Mouse (Mus musculus) bone marrow, adult 2 months (tissue): ENCODE measurements around the gene Pcsk5. TPM values are rescaled to one million over a fixed set of nuclear protein-coding genes. Genes with fewer than 3 reads are reported as not detected.

Experiments used
- H3K27ac ChIP-seq: fragments of 200-500 bp; 2 replicates; pipeline ENCODE4 v1.5.1; 2012; ENCODE audit warnings: low read depth, mild to moderate bottlenecking, control low read depth, inconsistent platforms, low read length; ENCODE audit not compliant: control insufficient read depth, poor library complexity, insufficient read depth
- H3K4me1 ChIP-seq: fragments of 200-500 bp; 2 replicates; pipeline ENCODE4 v1.6.1; 2011; ENCODE audit warnings: low read length; ENCODE audit not compliant: control insufficient read depth, insufficient read depth
- H3K4me3 ChIP-seq: fragments of 200-500 bp; replicated peaks from 2 replicates; pipeline ENCODE3; 2011; ENCODE audit warnings: mild to moderate bottlenecking, low read depth, low read length, control low read depth; ENCODE audit not compliant: control insufficient read depth
- CTCF ChIP-seq: fragments of 200-500 bp; IDR thresholded peaks from 2 replicates; pipeline ENCODE4 v1.5.1; 2011; ENCODE audit warnings: low read length, control low read depth; ENCODE audit not compliant: control insufficient read depth, insufficient read depth
- POLR2A ChIP-seq: fragments of 200-500 bp; IDR thresholded peaks from 2 replicates; pipeline ENCODE4 v1.6.1; 2011; ENCODE audit warnings: low read depth, mild to moderate bottlenecking, control low read depth, low read length, borderline replicate concordance; ENCODE audit not compliant: control insufficient read depth
- WGBS: fragments of 180-500 bp; shearing (Covaris S2); methylation state at CpG from one replicate; pipeline ENCODE4 v1.1.7; 2018; 5-methylcytosine and 5-hydroxymethylcytosine counted together
- polyA plus RNA-seq: library from polyadenylated mRNA; stranded (reverse); fragments of >200 nt; gene quantifications from 2 replicates; pipeline ENCODE4 v1.2.4, GENCODE M21; 2011; ENCODE audit warnings: low replicate concordance; ENCODE audit not compliant: missing spikeins, insufficient read depth, insufficient read length

Pcsk5 gene
- polyA plus RNA-seq, 1 experiment = 0.90 TPM

GRCm38 (mm10) chr19:17748331-17748730 is 89.1 kb downstream of the Pcsk5 start:
- 83% methylated on average over 3 of the region's 3 CpGs for WGBS
- H3K4me3 ChIP-seq = no peak overlapping the region
- no peaks in the 10 kb centered on the region for H3K4me1 ChIP-seq
- no peak for TF ChIP-seq POLR2A
- no peak overlapping the region for H3K27ac ChIP-seq

- Histone ChIP-seq H3K4me1 (no peaks in the 10 kb centered on the region), H3K4me3 (no peak overlapping the region), H3K27ac (no peak overlapping the region)
- 75% methylated on average over 2 of the region's 2 CpGs for WGBS
- TF ChIP-seq POLR2A (no peak), CTCF (no peak)
Measured at GRCm38 (mm10) chr19:17745380-17745779, 92.1 kb downstream of the Pcsk5 start.

GRCm38 (mm10) chr19:17744474-17745069 is 92.9 kb downstream of the Pcsk5 start:
- WGBS = 74% methylated on average over 8 of the region's 8 CpGs
- H3K4me1 ChIP-seq = no peaks in the 10 kb centered on the region
- TF ChIP-seq CTCF (no peak), POLR2A (no peak)
- no peak overlapping the region for H3K4me3 ChIP-seq
- no peak overlapping the region for H3K27ac ChIP-seq

GRCm38 (mm10) chr19:17741465-17741864 is 96.0 kb downstream of the Pcsk5 start:
- Histone ChIP-seq H3K27ac (no peak overlapping the region), H3K4me3 (no peak overlapping the region), H3K4me1 (no peaks in the 10 kb centered on the region)
- no peak for TF ChIP-seq CTCF
- no peak for TF ChIP-seq POLR2A
- 20% methylated on average over 1 of the region's 1 CpGs for WGBS

- TF ChIP-seq CTCF (no peak), POLR2A (no peak)
- Histone ChIP-seq H3K4me1 (no peaks in the 10 kb centered on the region; the same call in 1 of the 2 replicates), H3K4me3 (no peak overlapping the region), H3K27ac (no peak overlapping the region)
Measured at GRCm38 (mm10) chr19:17732676-17733277, 104.7 kb downstream of the Pcsk5 start.

DNA sequence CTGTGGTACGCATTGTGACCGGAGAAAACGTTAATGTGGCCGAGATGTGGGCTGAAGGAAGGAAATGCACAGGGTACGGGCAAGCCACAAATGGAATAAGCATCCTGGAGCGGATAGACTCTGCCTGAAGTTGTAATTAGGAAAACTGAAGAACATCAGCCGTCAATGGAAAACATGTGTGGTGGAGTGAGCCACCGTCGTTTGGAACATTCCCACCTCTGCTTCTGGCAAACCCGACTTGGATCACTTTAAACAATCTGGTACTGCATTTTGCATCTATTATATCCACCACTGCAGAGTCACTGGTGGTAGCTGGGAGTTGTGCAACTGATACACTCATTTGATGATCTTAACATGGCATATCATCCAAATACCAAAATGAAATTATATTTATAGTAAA is 120.4 kb downstream of the Pcsk5 start:
- no peak overlapping the region for H3K27ac ChIP-seq
- 53% methylated on average over 10 of the region's 10 CpGs for WGBS

GRCm38 (mm10) chr19:17715281-17715955 is 122.0 kb downstream of the Pcsk5 start:
- 83% methylated on average over 9 of the region's 9 CpGs for WGBS
- Histone ChIP-seq H3K4me3 (no peak overlapping the region), H3K27ac (no peak overlapping the region), H3K4me1 (no peaks in the 10 kb centered on the region)
- TF ChIP-seq CTCF = no peak
- no peak for TF ChIP-seq POLR2A

More for the DNA sequence above, 120.4 kb downstream of the Pcsk5 start:
- no peak overlapping the region for H3K4me3 ChIP-seq
- H3K4me1 ChIP-seq = no peaks in the 10 kb centered on the region
- TF ChIP-seq CTCF (no peak), POLR2A (no peak)

GRCm38 (mm10) chr19:17691626-17692025 is 145.8 kb downstream of the Pcsk5 start:
- H3K4me1 ChIP-seq = no peaks in the 10 kb centered on the region
- TF ChIP-seq CTCF (no peak), POLR2A (no peak)
- H3K4me3 ChIP-seq = no peak overlapping the region
- no peak overlapping the region for H3K27ac ChIP-seq
- WGBS = 86% methylated on average over 6 of the region's 6 CpGs

GRCm38 (mm10) chr19:17678371-17678770 is 159.1 kb downstream of the Pcsk5 start:
- TF ChIP-seq POLR2A (no peak), CTCF (no peak)
- WGBS = 84% methylated on average over 7 of the region's 7 CpGs
- H3K27ac ChIP-seq = no peak overlapping the region
- H3K4me3 ChIP-seq = no peak overlapping the region
- H3K4me1 ChIP-seq = no peaks in the 10 kb centered on the region
